Mouse (Mus musculus): ENCODE data around the gene Onecut3.
A peak's percentile ranks its signal among the peaks of the same experiment; 100 is the strongest.

Gene Onecut3

DNA sequence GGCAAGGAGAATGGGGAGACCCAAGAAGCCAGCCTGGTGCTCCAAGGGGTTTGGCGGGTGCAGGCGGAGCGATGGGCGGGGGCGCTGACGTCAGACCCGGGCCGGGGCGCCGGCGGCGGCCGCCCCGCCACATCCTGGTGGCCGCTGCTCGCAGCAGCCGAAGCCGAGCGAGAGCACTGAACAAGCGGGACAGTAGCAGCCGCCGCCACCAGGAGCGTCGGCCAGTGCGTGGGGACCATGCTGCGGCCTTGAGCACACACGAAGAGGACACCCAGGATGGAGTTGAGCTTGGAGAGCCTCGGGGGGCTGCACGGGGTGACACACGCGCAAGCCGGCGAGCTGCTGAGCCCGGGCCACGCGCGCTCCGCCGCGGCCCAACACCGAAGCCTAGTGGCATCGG lies at the start of gene Onecut3:
Gene Onecut3 (plus strand): TSS at position 104 of the 400 bp plus-strand sequence.
- DNase-seq (ENCODE audit: low read depth) = no peak

GRCm38 (mm10) chr10:80445052-80445451 lies 49.6 kb upstream of the Onecut3 start:
- no peak for DNase-seq (ENCODE audit: low read depth)

- no peak for DNase-seq (ENCODE audit: low read depth)
Observed at GRCm38 (mm10) chr10:80445898-80446601, 48.6 kb upstream of the Onecut3 start.

GRCm38 (mm10) chr10:80450599-80450998 lies 44.0 kb upstream of the Onecut3 start:
- no peak for DNase-seq (ENCODE audit: low read depth)

DNA sequence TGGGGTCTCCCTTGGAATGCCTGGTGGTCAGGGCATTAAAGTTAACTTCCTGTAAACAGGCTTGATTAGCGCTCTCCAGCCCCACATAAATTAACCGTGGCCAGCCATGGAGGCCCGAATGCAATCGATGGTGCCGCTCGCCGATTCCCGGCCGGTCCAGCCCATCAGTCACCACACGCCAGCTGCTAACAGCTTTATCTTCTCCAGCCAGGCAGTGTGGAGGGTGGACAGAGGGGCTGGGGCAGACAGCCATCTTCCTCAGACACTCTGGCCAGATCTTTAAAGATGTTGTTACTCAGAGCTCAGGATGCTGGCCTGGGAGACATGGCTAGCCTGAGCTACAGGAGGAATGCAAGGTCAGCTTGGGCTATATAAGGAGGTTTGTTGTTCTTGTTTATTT lies 41.0 kb upstream of the Onecut3 start:
- DNase-seq (ENCODE audit: low read depth) = no peak

DNA sequence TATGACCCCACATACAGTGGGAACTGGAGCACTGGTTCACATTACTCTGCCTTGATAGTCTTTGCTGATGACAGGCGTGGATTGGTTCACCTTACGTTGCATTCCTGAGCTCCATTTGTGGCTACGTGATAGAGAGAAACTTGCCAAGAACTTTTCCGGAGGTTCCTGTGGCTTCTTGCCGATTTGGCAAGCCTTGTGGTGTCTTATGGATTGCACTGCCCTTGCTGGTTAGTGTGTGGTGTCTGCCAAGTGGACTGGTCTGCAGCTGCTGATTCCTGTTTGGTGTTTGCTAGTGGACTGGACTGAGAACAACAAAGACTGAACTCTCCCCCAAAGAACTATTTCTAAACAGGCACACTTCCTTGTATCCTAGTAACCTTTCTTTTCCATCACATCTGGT lies 39.9 kb upstream of the Onecut3 start:
- no peak for DNase-seq (ENCODE audit: low read depth)

DNA sequence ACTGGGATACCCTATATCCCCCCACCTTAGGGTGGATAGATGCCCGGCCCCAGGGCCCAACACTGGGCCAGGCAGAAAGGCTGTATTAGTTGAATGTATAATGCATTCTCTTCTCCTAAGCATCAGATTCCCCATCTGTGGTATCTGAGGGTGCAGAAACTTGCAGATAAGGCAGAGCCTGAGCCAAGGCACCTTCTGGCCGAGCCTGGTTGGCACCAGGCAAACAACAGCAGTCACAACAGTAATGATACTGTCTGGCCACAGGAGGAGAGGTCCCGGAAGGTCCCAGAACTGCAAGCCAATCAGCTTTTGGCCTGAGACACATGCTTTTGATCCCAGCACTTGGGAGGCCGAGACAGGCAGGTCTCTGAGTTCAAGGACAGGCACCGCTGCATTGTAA lies 38.9 kb upstream of the Onecut3 start:
- DNase-seq (ENCODE audit: low read depth) = no peak

- no peak for DNase-seq (ENCODE audit: low read depth)
Observed at GRCm38 (mm10) chr10:80459236-80459635, 35.4 kb upstream of the Onecut3 start.

DNA sequence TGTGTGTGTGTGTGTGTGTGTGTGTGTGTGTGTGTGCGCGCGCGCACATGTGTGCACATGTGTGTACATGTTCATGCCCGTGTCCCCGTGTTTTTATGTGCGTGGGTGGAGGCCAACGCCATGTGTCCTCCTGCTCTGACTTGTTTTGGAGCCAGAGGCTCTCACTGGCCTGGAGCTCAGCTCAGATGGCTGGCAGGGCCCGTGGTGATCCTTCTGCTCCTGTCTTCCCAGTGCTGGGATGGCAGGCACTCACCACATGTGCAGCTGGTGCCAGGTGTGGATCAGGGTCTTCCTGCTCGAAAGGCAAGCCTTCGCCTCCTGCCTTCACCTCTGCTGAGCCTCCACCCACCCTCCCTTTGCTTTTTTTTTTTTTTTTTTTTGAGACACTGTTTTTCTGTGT lies 35.0 kb upstream of the Onecut3 start:
- DNase-seq (ENCODE audit: low read depth) = no peak

- no peak for DNase-seq (ENCODE audit: low read depth)
Observed at GRCm38 (mm10) chr10:80460324-80460723, 34.3 kb upstream of the Onecut3 start.

GRCm38 (mm10) chr10:80461346-80461745 lies 33.3 kb upstream of the Onecut3 start:
- no peak for DNase-seq (ENCODE audit: low read depth)

DNA sequence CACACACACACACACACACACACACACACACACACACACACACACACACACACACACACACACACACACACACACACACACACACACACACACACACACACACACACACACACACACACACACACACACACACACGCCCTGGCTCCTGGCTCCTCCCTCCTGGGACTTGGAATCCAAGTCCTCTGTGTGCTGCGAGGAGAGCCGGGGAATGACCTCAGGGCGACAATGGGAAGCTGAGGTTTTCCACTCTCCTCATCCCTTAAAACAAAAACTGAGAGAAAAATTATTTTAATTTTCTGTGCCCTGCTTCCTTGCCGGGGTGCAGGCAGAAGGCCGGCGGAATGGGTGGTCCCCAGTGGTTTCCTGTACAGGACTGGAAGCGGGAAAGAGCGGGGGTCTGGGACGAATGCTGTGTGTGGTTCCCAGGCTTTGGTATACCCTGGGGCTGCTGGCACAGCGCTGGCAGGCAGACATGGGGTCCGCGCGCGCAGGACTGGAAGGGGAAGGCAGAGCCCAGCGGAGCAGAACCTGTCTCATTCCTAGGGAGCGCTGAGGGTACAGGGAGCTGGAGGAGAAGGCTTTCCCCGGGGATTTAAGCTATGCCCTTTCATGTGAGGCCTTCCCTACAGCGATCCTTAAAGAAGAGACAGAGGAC lies 30.1 kb upstream of the Onecut3 start:
- DNase-seq (ENCODE audit: low read depth) = no peak

- DNase-seq (ENCODE audit: low read depth) = no peak
Observed at GRCm38 (mm10) chr10:80465066-80465465, 29.6 kb upstream of the Onecut3 start.

- peak; percentile 40 for DNase-seq (ENCODE audit: low read depth)
Observed at GRCm38 (mm10) chr10:80475290-80475959, 19.2 kb upstream of the Onecut3 start.

DNA sequence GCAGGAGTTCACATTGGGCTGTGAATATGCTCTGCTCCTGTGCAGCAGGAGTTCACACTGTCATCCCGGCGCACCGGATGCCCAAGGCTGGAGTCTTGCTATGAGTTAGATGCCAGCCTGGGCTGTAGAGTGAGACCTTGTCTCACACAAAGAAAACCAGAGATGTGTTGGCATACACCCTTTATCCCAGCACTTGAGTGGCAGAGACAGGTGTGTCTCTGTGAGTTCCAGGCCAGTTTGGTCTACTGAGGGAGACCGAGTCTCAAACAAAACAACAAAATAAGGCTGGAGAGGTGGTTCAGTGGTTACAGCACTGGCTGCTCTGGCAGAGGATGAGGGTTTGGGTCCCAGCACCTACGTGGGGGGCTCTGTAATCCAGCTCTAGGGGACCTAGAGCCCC lies 16.1 kb upstream of the Onecut3 start:
- no peak for DNase-seq (ENCODE audit: low read depth)

- no peak for DNase-seq (ENCODE audit: low read depth)
Observed at GRCm38 (mm10) chr10:80481002-80481401, 13.6 kb upstream of the Onecut3 start.

- DNase-seq (ENCODE audit: low read depth) = no peak
Observed at GRCm38 (mm10) chr10:80486862-80487379, 7.7 kb upstream of the Onecut3 start.

- peak; percentile 16 for DNase-seq (ENCODE audit: low read depth)
Observed at GRCm38 (mm10) chr10:80490051-80490450, 4.6 kb upstream of the Onecut3 start.

- DNase-seq (ENCODE audit: low read depth) = no peak
Observed at GRCm38 (mm10) chr10:80495901-80496300, 1.3 kb downstream of the Onecut3 start.

DNA sequence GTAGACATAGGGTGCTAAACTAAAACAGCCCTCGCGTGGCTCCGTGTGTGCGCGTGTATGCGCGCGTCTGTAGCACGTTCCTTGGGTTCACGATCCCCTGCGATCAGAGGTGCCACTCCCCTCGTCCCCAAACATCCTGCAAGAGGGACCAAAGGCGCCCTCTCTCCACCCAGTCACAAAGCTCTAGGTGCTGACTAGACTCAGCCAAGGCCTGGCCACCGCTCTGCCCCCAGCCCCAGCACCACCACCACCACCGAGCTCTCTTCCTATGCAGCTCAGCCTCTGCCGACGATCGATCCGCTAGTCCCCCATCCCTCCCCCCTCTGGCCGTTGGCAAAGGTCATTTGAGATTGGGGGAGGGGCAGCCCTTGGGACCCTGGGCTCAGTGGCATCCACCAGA lies 1.8 kb downstream of the Onecut3 start:
- DNase-seq (ENCODE audit: low read depth) = no peak

DNA sequence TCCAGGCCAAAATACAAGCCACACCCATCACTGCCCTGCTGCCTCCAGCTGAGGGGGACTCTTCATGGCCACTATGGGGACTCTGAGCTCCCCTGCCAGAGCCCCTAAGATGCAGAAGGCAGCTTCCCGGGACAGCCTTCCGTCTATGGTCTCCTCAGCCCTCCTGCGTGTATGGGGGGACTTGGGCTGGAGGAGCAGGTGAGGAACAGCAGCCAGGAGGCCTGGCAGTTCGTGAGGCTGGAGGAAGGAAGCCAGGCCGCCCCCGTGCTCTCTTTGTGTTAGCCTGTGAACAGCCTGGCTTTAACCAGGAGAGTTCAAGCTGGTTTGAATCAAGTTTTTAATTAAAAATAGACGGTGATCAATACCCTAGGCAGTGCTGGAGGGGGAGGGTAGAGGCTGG lies 7.7 kb downstream of the Onecut3 start:
- DNase-seq (ENCODE audit: low read depth) = no peak

GRCm38 (mm10) chr10:80502819-80503314 lies 8.2 kb downstream of the Onecut3 start:
- DNase-seq (ENCODE audit: low read depth) = no peak
